Mouse (Mus musculus): ENCODE measurements around the gene Cldn34b1.
"Not testable (repeated sequence)": the region's sequence is repeated elsewhere in the genome, so short reads cannot be mapped to it uniquely, and the experiment has no call there.

Cldn34b1 gene

GRCm38 (mm10) chrX:154890167-154890566 lies at the start of gene Cldn34b1:
TSS of gene Cldn34b1 (minus strand) at chrX:154890267.
- not testable (repeated sequence) for DNase-seq (ENCODE audit: low read depth)

- DNase-seq (ENCODE audit: low read depth): not testable (repeated sequence)
Measured at GRCm38 (mm10) chrX:154935887-154936286, 45.8 kb upstream of the Cldn34b1 start, which contains the start of gene Magea6. TSS of gene Magea6 (minus strand) at chrX:154935987.
